Mouse (Mus musculus) myocyte (in vitro differentiated cells): ENCODE results near the gene Nat9. TPM values are rescaled to one million over a fixed set of nuclear protein-coding genes. Genes with fewer than 3 reads are reported as not detected.

Experiments
- H3K27me3 ChIP-seq: one replicate; pipeline ENCODE4 v1.6.1; 2011; ENCODE audit not compliant: control insufficient read depth, insufficient read depth, insufficient read length
- H3K36me3 ChIP-seq: one replicate; pipeline ENCODE4 v1.6.1; 2011; ENCODE audit not compliant: control insufficient read depth, insufficient read depth
- H3K4me2 ChIP-seq: one replicate; pipeline ENCODE4 v1.6.1; 2011; ENCODE audit warnings: low read depth, control low read depth
- H3K4me3 ChIP-seq: one replicate; pipeline ENCODE4 v1.5.1; 2011; ENCODE audit warnings: mild to moderate bottlenecking, control low read depth, moderate library complexity
- H3K79me2 ChIP-seq: one replicate; pipeline ENCODE4 v1.6.1; 2011; ENCODE audit not compliant: control insufficient read depth, insufficient read depth
- H3ac ChIP-seq: one replicate; pipeline ENCODE4 v1.6.1; 2011; ENCODE audit not compliant: control insufficient read depth, insufficient read length
- CEBPB ChIP-seq: IDR thresholded peaks from 2 replicates; pipeline ENCODE4 v1.6.1; 2011; ENCODE audit warnings: mild to moderate bottlenecking, moderate library complexity; ENCODE audit not compliant: poor library complexity, insufficient read depth, severe bottlenecking
- E2F4 ChIP-seq: IDR thresholded peaks from one replicate; pipeline ENCODE4 v1.6.1; 2011; ENCODE audit warnings: mild to moderate bottlenecking, control low read depth, moderate library complexity; ENCODE audit not compliant: insufficient read depth
- MAX ChIP-seq: IDR thresholded peaks from one replicate; pipeline ENCODE4 v1.6.1; 2011; ENCODE audit warnings: low read depth, mild to moderate bottlenecking, control low read depth
- MYOD1 ChIP-seq, 3 experiments: IDR thresholded peaks; one replicate each; pipeline ENCODE4 v1.6.1; 2011; ENCODE audit warnings: control low read depth in 2 of 3, low read depth in 2 of 3, mild to moderate bottlenecking in 2 of 3, moderate library complexity in 1 of 3; ENCODE audit not compliant: insufficient read length in 2 of 3, control insufficient read depth in 1 of 3
- MYOG ChIP-seq, 3 experiments: IDR thresholded peaks; one replicate each; pipeline ENCODE4 v1.6.1; 2011; ENCODE audit warnings: control low read depth in 2 of 3, low read depth in 2 of 3, mild to moderate bottlenecking in 2 of 3; ENCODE audit not compliant: insufficient read length in 2 of 3, control insufficient read depth in 1 of 3, insufficient read depth in 1 of 3
- POLR2A ChIP-seq: IDR thresholded peaks from one replicate; pipeline ENCODE4 v1.6.1; 2011; ENCODE audit warnings: low read depth, mild to moderate bottlenecking, control low read depth, moderate library complexity; ENCODE audit not compliant: insufficient read length
- POLR2AphosphoS2 ChIP-seq: IDR thresholded peaks from one replicate; pipeline ENCODE4 v1.6.1; 2011; ENCODE audit warnings: low read depth, control low read depth; ENCODE audit not compliant: insufficient read length
- REST ChIP-seq: IDR thresholded peaks from one replicate; pipeline ENCODE4 v1.6.1; 2011; ENCODE audit warnings: mild to moderate bottlenecking, control low read depth, moderate library complexity; ENCODE audit not compliant: insufficient read depth, insufficient read length
- SRF ChIP-seq: IDR thresholded peaks from one replicate; pipeline ENCODE4 v1.6.1; 2011; ENCODE audit warnings: low read depth; ENCODE audit not compliant: control insufficient read depth, insufficient read length
- TCF12 ChIP-seq: IDR thresholded peaks from one replicate; pipeline ENCODE4 v1.6.1; 2011; ENCODE audit warnings: mild to moderate bottlenecking, control low read depth; ENCODE audit not compliant: poor library complexity, insufficient read depth, severe bottlenecking
- TCF3 ChIP-seq: IDR thresholded peaks from one replicate; pipeline ENCODE4 v1.6.1; 2011; ENCODE audit warnings: low read depth, control low read depth; ENCODE audit not compliant: insufficient read length
- USF1 ChIP-seq: IDR thresholded peaks from one replicate; pipeline ENCODE4 v1.6.1; 2011; ENCODE audit warnings: low read depth, mild to moderate bottlenecking, control low read depth, moderate library complexity
- polyA plus RNA-seq: library from polyadenylated mRNA; unstranded; fragments of >200 nt; fragmentation: generic; extraction: Trizol; gene quantifications from one replicate; pipeline ENCODE4 v1.2.1, GENCODE M21; 2012; ENCODE audit warnings: missing spikeins

Nat9 gene
- polyA plus RNA-seq, 1 experiment = 22.6 TPM

- Histone ChIP-seq H3K79me2 (no peaks in the 10 kb centered on the region), H3K4me3 (no peak overlapping the region), H3K36me3 (no peaks in the 10 kb centered on the region), H3K4me2 (no peak overlapping the region), H3ac (no peak overlapping the region), H3K27me3 (no peaks in the 10 kb centered on the region)
- no peak for TF ChIP-seq MYOD1 (IDR thresholded peaks at IDR 0.05; ENCODE audit: control insufficient read depth in 1 of 3, insufficient read length in 2 of 3, low read depth in 2 of 3)
- no peak for TF ChIP-seq TCF12
- no peak for TF ChIP-seq USF1
- no peak for TF ChIP-seq POLR2A
- no peak for TF ChIP-seq MAX
Observed at GRCm38 (mm10) chr11:115222570-115222969, 34.9 kb upstream of the Nat9 start.

GRCm38 (mm10) chr11:115222077-115222476 is 34.4 kb upstream of the Nat9 start:
- no peak overlapping the region for H3ac ChIP-seq
- no peaks in the 10 kb centered on the region for H3K36me3 ChIP-seq
- H3K79me2 ChIP-seq = no peaks in the 10 kb centered on the region
- H3K4me3 ChIP-seq = no peak overlapping the region
- H3K4me2 ChIP-seq = no peak overlapping the region
- TF ChIP-seq MAX (no peak), POLR2A (no peak), SRF (no peak), TCF12 (no peak), E2F4 (no peak), POLR2AphosphoS2 (no peak), REST (no peak), TCF3 (no peak), MYOD1 (IDR thresholded peaks at IDR 0.05; ENCODE audit: control insufficient read depth in 1 of 3, insufficient read length in 2 of 3, low read depth in 2 of 3) (no peak), MYOG (IDR thresholded peaks at IDR 0.05; ENCODE audit: control insufficient read depth in 1 of 3, insufficient read depth in 1 of 3, insufficient read length in 2 of 3, low read depth in 2 of 3) (no peak), USF1 (no peak), CEBPB (no peak)
- H3K27me3 ChIP-seq = no peaks in the 10 kb centered on the region

DNA sequence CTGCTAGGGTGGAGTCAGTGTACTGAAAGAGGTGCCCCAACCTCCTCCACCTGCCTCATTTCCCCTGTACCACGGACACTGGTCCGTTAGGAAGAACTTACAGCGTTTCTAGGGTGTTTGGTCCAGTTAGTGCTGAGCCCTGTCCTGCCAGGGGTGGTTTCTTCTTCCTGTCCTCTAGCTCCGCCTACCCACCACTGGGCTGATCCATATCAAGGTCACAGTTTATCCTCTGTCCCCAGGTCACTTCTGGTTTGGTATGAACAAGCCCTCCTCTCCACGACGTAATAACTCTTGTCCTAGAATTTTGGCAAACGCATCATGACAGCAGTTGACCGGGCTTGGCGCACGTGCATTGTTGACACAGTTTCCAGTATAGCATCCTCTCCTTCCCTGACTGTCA is 32.0 kb upstream of the Nat9 start:
- peak overlapping the region; percentile 48 for H3K4me2 ChIP-seq
- H3K27me3 ChIP-seq = no peaks in the 10 kb centered on the region
- no peaks in the 10 kb centered on the region for H3K79me2 ChIP-seq
- no peak overlapping the region for H3K4me3 ChIP-seq
- H3ac ChIP-seq = no peak overlapping the region
- H3K36me3 ChIP-seq = no peaks in the 10 kb centered on the region
- TF ChIP-seq MAX (no peak), CEBPB (no peak), MYOG (IDR thresholded peaks at IDR 0.05; ENCODE audit: control insufficient read depth in 1 of 3, insufficient read depth in 1 of 3, insufficient read length in 2 of 3, low read depth in 2 of 3) (no peak), E2F4 (no peak), POLR2A (no peak)

GRCm38 (mm10) chr11:115219263-115219662 is 31.6 kb upstream of the Nat9 start:
- H3K79me2 ChIP-seq = no peaks in the 10 kb centered on the region
- H3ac ChIP-seq = no peak overlapping the region
- no peak overlapping the region for H3K4me3 ChIP-seq
- no peak for TF ChIP-seq E2F4
- TF ChIP-seq USF1 = no peak
- no peak for TF ChIP-seq TCF3
- no peak for TF ChIP-seq MAX
- no peak for TF ChIP-seq CEBPB
- TF ChIP-seq REST = no peak
- no peak for TF ChIP-seq POLR2AphosphoS2
- TF ChIP-seq TCF12 = no peak
- peak in 2 of 3 experiments; percentile 34 to 75 for TF ChIP-seq MYOD1 (IDR thresholded peaks at IDR 0.05; ENCODE audit: control insufficient read depth in 1 of 3, insufficient read length in 2 of 3, low read depth in 2 of 3)
- TF ChIP-seq POLR2A = no peak
- peak in 1 of 3 experiments; percentile 55 for TF ChIP-seq MYOG (IDR thresholded peaks at IDR 0.05; ENCODE audit: control insufficient read depth in 1 of 3, insufficient read depth in 1 of 3, insufficient read length in 2 of 3, low read depth in 2 of 3)
- H3K4me2 ChIP-seq = peak overlapping the region; percentile 48
- H3K36me3 ChIP-seq = no peaks in the 10 kb centered on the region
- no peaks in the 10 kb centered on the region for H3K27me3 ChIP-seq

- H3ac ChIP-seq = no peak overlapping the region
- no peak overlapping the region for H3K4me3 ChIP-seq
- no peaks in the 10 kb centered on the region for H3K79me2 ChIP-seq
- TF ChIP-seq MYOD1 (IDR thresholded peaks at IDR 0.05; ENCODE audit: control insufficient read depth in 1 of 3, insufficient read length in 2 of 3, low read depth in 2 of 3) = no peak
- peak in 1 of 3 experiments; percentile 55 for TF ChIP-seq MYOG (IDR thresholded peaks at IDR 0.05; ENCODE audit: control insufficient read depth in 1 of 3, insufficient read depth in 1 of 3, insufficient read length in 2 of 3, low read depth in 2 of 3)
- no peaks in the 10 kb centered on the region for H3K27me3 ChIP-seq
- no peaks in the 10 kb centered on the region for H3K36me3 ChIP-seq
- no peak overlapping the region for H3K4me2 ChIP-seq
Observed at GRCm38 (mm10) chr11:115217439-115218410, 30.1 kb upstream of the Nat9 start.
